Mouse (Mus musculus): ENCODE results near the gene Gm49510.

Gm49510 gene

GRCm38 (mm10) chr15:78916052-78916826 lies 16.8 kb downstream of the Gm49510 start:
- peak; percentile 79 for DNase-seq

GRCm38 (mm10) chr15:78918126-78918525 lies 18.7 kb downstream of the Gm49510 start:
- peak; percentile 60 for DNase-seq

GRCm38 (mm10) chr15:78919914-78920313 lies 20.4 kb downstream of the Gm49510 start:
- no peak for DNase-seq

- DNase-seq = no peak
Observed at GRCm38 (mm10) chr15:78922700-78923099, 23.2 kb downstream of the Gm49510 start.

- peak; percentile 35 for DNase-seq
Observed at GRCm38 (mm10) chr15:78923585-78923984, 24.1 kb downstream of the Gm49510 start.

GRCm38 (mm10) chr15:78925129-78925528 lies 25.7 kb downstream of the Gm49510 start:
- no peak for DNase-seq

- DNase-seq = peak; percentile 85
Observed at GRCm38 (mm10) chr15:78926021-78926919, 26.8 kb downstream of the Gm49510 start, which contains the start of gene Lgals1. TSS of gene Lgals1 (plus strand) at chr15:78926725.

GRCm38 (mm10) chr15:78927021-78927787 lies 27.7 kb downstream of the Gm49510 start:
- DNase-seq = peak; percentile 63

- peak; percentile 49 for DNase-seq
Observed at GRCm38 (mm10) chr15:78927788-78928457, 28.5 kb downstream of the Gm49510 start.

GRCm38 (mm10) chr15:78928539-78928938 lies 29.1 kb downstream of the Gm49510 start:
- no peak for DNase-seq

- no peak for DNase-seq
Observed at GRCm38 (mm10) chr15:78930192-78930706, 30.8 kb downstream of the Gm49510 start.

- no peak for DNase-seq
Observed at GRCm38 (mm10) chr15:78930801-78931426, 31.4 kb downstream of the Gm49510 start.

GRCm38 (mm10) chr15:78931577-78931976 lies 32.1 kb downstream of the Gm49510 start:
- peak; percentile 52 for DNase-seq

GRCm38 (mm10) chr15:78934784-78935320 lies 35.4 kb downstream of the Gm49510 start, which contains the start of gene Nol12:
TSS of gene Nol12 (plus strand) at chr15:78934933.
- DNase-seq = peak; percentile 82

GRCm38 (mm10) chr15:78936403-78936802 lies 36.9 kb downstream of the Gm49510 start:
- DNase-seq = no peak

- DNase-seq = no peak
Observed at GRCm38 (mm10) chr15:78937311-78937710, 37.8 kb downstream of the Gm49510 start.

GRCm38 (mm10) chr15:78937963-78938362 lies 38.5 kb downstream of the Gm49510 start:
- peak; percentile 37 for DNase-seq

- DNase-seq = no peak
Observed at GRCm38 (mm10) chr15:78940325-78940724, 40.9 kb downstream of the Gm49510 start.

- peak; percentile 86 for DNase-seq
Observed at GRCm38 (mm10) chr15:78942663-78943062, 43.2 kb downstream of the Gm49510 start.

- peak; percentile 43 for DNase-seq
Observed at GRCm38 (mm10) chr15:78946232-78946631, 46.8 kb downstream of the Gm49510 start.

- DNase-seq = peak; percentile 94
Observed at GRCm38 (mm10) chr15:78947657-78948056, 48.2 kb downstream of the Gm49510 start, which contains the start of gene Triobp. TSS of gene Triobp (plus strand) at chr15:78947724.
